Mouse (Mus musculus): ENCODE results near the gene Smim11. TPM values are rescaled to one million over a fixed set of nuclear protein-coding genes. Genes with fewer than 3 reads are reported as not detected.

Gene Smim11
- total and polyA plus RNA-seq, 3 experiments: 85.8 to 127 (median 93.0) TPM

GRCm38 (mm10) chr16:92348941-92349340, 47.9 kb downstream of the Smim11 start:
- in situ Hi-C loops (cut with MboI; ENCODE audit: low pct_ligation_motif_present, low pct_unique_long_range_greater_than_20kb, low sequenced_read_pairs): no loop called here

GRCm38 (mm10) chr16:92353295-92353694, 52.2 kb downstream of the Smim11 start:
- no peak for TF ChIP-seq CHD1 (IDR thresholded peaks at IDR 0.05; ENCODE audit: low read depth, low read length)
- TF ChIP-seq SMC3 (IDR thresholded peaks at IDR 0.05; ENCODE audit: low read depth, low read length): no peak
- TF ChIP-seq PAX5 (IDR thresholded peaks at IDR 0.05; ENCODE audit: low read length): no peak
- TF ChIP-seq ZMIZ1 (IDR thresholded peaks at IDR 0.05; ENCODE audit: low read depth, low read length): no peak
- Histone ChIP-seq H3K9ac (ENCODE audit: insufficient read depth, low read depth) (no peak overlapping the region), H3K4me3 (replicated peaks in 1 of 3; ENCODE audit: low read depth in 2 of 3, low read length in 2 of 3, poor library complexity in 1 of 3) (no peak overlapping the region), H3K27ac (ENCODE audit: insufficient read depth, low read depth) (no peak overlapping the region), H3K4me1 (ENCODE audit: control insufficient read depth in 1 of 2, insufficient read depth in 2 of 2) (peaks cover 23 to 50% of the 10 kb centered on the region in 2 experiments), H3K27me3 (replicated peaks) (no peaks in the 10 kb centered on the region), H3K4me2 (ENCODE audit: insufficient read depth, low read depth, poor library complexity, severe bottlenecking) (no peak overlapping the region), H3K36me3 (replicated peaks in 1 of 2; ENCODE audit: control insufficient read depth in 1 of 2, insufficient read depth in 1 of 2, low read length in 1 of 2) (no peaks in the 10 kb centered on the region), H3K79me2 (replicated peaks; ENCODE audit: control insufficient read depth, extremely low read depth, insufficient read depth, poor library complexity, severe bottlenecking) (no peaks in the 10 kb centered on the region), H3K9me3 (replicated peaks; ENCODE audit: low read length) (no peaks in the 10 kb centered on the region)
- dilution Hi-C loops (cut with MboI; ENCODE audit: extremely low pct_ligation_motif_present, extremely low pct_unique_long_range_greater_than_20kb, low sequenced_read_pairs) (no loop called here), in situ Hi-C loops (cut with MboI; ENCODE audit: low pct_ligation_motif_present, low pct_unique_long_range_greater_than_20kb, low sequenced_read_pairs) (no loop called here)
- DNase-seq (ENCODE audit: extremely low read depth): no peak

More at GRCm38 (mm10) chr16:92348941-92349340, 47.9 kb downstream of the Smim11 start:
- Histone ChIP-seq H3K4me1 (ENCODE audit: control insufficient read depth in 1 of 2, insufficient read depth in 2 of 2) (peaks cover 4 to 13% of the 10 kb centered on the region in 2 experiments; a peak in 3 of 4 replicates), H3K9ac (ENCODE audit: insufficient read depth, low read depth) (no peak overlapping the region), H3K9me3 (replicated peaks; ENCODE audit: low read length) (no peaks in the 10 kb centered on the region), H3K36me3 (replicated peaks in 1 of 2; ENCODE audit: control insufficient read depth in 1 of 2, insufficient read depth in 1 of 2, low read length in 1 of 2) (no peaks in the 10 kb centered on the region), H3K79me2 (replicated peaks; ENCODE audit: control insufficient read depth, extremely low read depth, insufficient read depth, poor library complexity, severe bottlenecking) (no peaks in the 10 kb centered on the region), H3K4me2 (ENCODE audit: insufficient read depth, low read depth, poor library complexity, severe bottlenecking) (no peak overlapping the region), H3K4me3 (replicated peaks in 1 of 3; ENCODE audit: low read depth in 2 of 3, low read length in 2 of 3, poor library complexity in 1 of 3) (no peak overlapping the region), H3K27me3 (replicated peaks) (no peaks in the 10 kb centered on the region), H3K27ac (ENCODE audit: insufficient read depth, low read depth) (no peak overlapping the region)
- no peak for DNase-seq (ENCODE audit: extremely low read depth)
- no peak for TF ChIP-seq USF2 (conservative IDR thresholded peaks at IDR 0.05; ENCODE audit: low read depth, low read length)
- no peak for TF ChIP-seq MAX (IDR thresholded peaks at IDR 0.05; ENCODE audit: low read length)
- TF ChIP-seq BHLHE40 (IDR thresholded peaks at IDR 0.05; ENCODE audit: low read depth, low read length): no peak
- no peak for TF ChIP-seq SMC3 (IDR thresholded peaks at IDR 0.05; ENCODE audit: low read depth, low read length)
- no peak for TF ChIP-seq ZNF384 (IDR thresholded peaks at IDR 0.05; ENCODE audit: low read depth, low read length)
- no peak for TF ChIP-seq NELFE (IDR thresholded peaks at IDR 0.05; ENCODE audit: low read depth, low read length)
- no peak for TF ChIP-seq USF1 (IDR thresholded peaks at IDR 0.05; ENCODE audit: low read depth, low read length)
- dilution Hi-C loops (cut with MboI; ENCODE audit: extremely low pct_ligation_motif_present, extremely low pct_unique_long_range_greater_than_20kb, low sequenced_read_pairs): no loop called here

DNA sequence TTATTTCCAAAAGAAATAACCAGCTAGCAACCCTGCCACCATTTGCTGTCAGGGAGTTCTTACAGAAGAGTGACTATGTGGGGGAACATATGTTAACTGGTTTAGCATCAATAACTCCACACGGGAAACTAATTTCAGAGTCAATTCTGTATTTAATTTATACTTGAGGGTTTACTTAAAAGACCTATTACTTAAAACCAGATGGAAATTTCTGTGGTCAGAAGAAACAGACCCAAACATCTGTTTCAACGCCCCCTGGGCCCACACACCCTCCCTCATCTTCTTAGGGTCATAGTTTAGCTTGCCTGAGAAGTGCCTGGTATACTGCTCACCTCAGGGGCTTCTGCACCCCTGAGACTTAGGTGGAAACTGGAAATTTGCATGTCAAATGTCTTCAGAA, 52.8 kb downstream of the Smim11 start:
- in situ Hi-C loops (cut with MboI; ENCODE audit: low pct_ligation_motif_present, low pct_unique_long_range_greater_than_20kb, low sequenced_read_pairs): no loop called here
- TF ChIP-seq TCF12 (IDR thresholded peaks at IDR 0.05; ENCODE audit: low read depth, low read length) (peak; percentile 31; the same call in 1 of the 2 replicates), POLR2AphosphoS2 (IDR thresholded peaks at IDR 0.05; ENCODE audit: low read depth, low read length) (no peak), GABPA (IDR thresholded peaks at IDR 0.05; ENCODE audit: insufficient replicate concordance, low read depth, low read length) (no peak), ZKSCAN1 (IDR thresholded peaks at IDR 0.05; ENCODE audit: borderline replicate concordance, low read depth, low read length) (no peak), IRF4 (IDR thresholded peaks at IDR 0.05; ENCODE audit: low read depth, low read length) (peak; percentile 58; the same call in 1 of the 2 replicates), ZMIZ1 (IDR thresholded peaks at IDR 0.05; ENCODE audit: low read depth, low read length) (no peak), NELFE (IDR thresholded peaks at IDR 0.05; ENCODE audit: low read depth, low read length) (no peak), ZC3H11A (IDR thresholded peaks at IDR 0.05; ENCODE audit: low read depth, low read length) (no peak), CTCF (conservative IDR thresholded peaks at IDR 0.05 in 1 of 2, IDR thresholded peaks at IDR 0.05 in 1 of 2; ENCODE audit: low read depth in 2 of 2, low read length in 2 of 2) (no peak), CHD2 (IDR thresholded peaks at IDR 0.05; ENCODE audit: low read length) (no peak), HCFC1 (IDR thresholded peaks at IDR 0.05; ENCODE audit: low read depth, low read length) (no peak), PAX5 (IDR thresholded peaks at IDR 0.05; ENCODE audit: low read length) (no peak), ETS1 (conservative IDR thresholded peaks at IDR 0.05; ENCODE audit: low read depth, low read length) (peak; percentile 40; the same call in 1 of the 2 replicates), JUN (IDR thresholded peaks at IDR 0.05; ENCODE audit: insufficient read depth, low read depth, low read length) (no peak), TBP (conservative IDR thresholded peaks at IDR 0.05; ENCODE audit: low read depth, low read length) (no peak), UBTF (IDR thresholded peaks at IDR 0.05; ENCODE audit: low read depth, low read length) (no peak), MXI1 (IDR thresholded peaks at IDR 0.05; ENCODE audit: low read depth, low read length) (no peak), ZNF384 (IDR thresholded peaks at IDR 0.05; ENCODE audit: low read depth, low read length) (no peak), MAZ (IDR thresholded peaks at IDR 0.05; ENCODE audit: low read depth, low read length) (0 out of 2 replicates have a peak, but pooled peaks have one; percentile 5), USF2 (conservative IDR thresholded peaks at IDR 0.05; ENCODE audit: low read depth, low read length) (no peak)

More for the DNA sequence above, 52.8 kb downstream of the Smim11 start:
- no peaks in the 10 kb centered on the region for H3K9me3 ChIP-seq (replicated peaks; ENCODE audit: low read length)
- H3K36me3 ChIP-seq (replicated peaks in 1 of 2; ENCODE audit: control insufficient read depth in 1 of 2, insufficient read depth in 1 of 2, low read length in 1 of 2): no peaks in the 10 kb centered on the region
- DNase-seq (ENCODE audit: extremely low read depth): peak; percentile 68
- no peaks in the 10 kb centered on the region for H3K79me2 ChIP-seq (replicated peaks; ENCODE audit: control insufficient read depth, extremely low read depth, insufficient read depth, poor library complexity, severe bottlenecking)
- H3K27me3 ChIP-seq (replicated peaks): no peaks in the 10 kb centered on the region
- dilution Hi-C loops (cut with MboI; ENCODE audit: extremely low pct_ligation_motif_present, extremely low pct_unique_long_range_greater_than_20kb, low sequenced_read_pairs): no loop called here
- peak overlapping the region; percentile 45; the same call in 1 of the 2 replicates for H3K4me2 ChIP-seq (ENCODE audit: insufficient read depth, low read depth, poor library complexity, severe bottlenecking)
- H3K4me3 ChIP-seq (replicated peaks in 1 of 3; ENCODE audit: low read depth in 2 of 3, low read length in 2 of 3, poor library complexity in 1 of 3): no peak overlapping the region
- no peak overlapping the region for H3K9ac ChIP-seq (ENCODE audit: insufficient read depth, low read depth)
- H3K4me1 ChIP-seq (ENCODE audit: control insufficient read depth in 1 of 2, insufficient read depth in 2 of 2): peaks cover 23 to 50% of the 10 kb centered on the region in 2 experiments
- no peak overlapping the region for H3K27ac ChIP-seq (ENCODE audit: insufficient read depth, low read depth)

Measured in CH12.LX (cell line).